Mouse (Mus musculus): ENCODE data around the gene Rer1. TPM values are rescaled to one million over a fixed set of nuclear protein-coding genes. Genes with fewer than 3 reads are reported as not detected.

Rer1 gene
- polyA plus RNA-seq, 1 experiment: 97.9 TPM

- Histone ChIP-seq H3K4me1 (ENCODE audit: control insufficient read depth, insufficient read depth, low read length) (no peaks in the 10 kb centered on the region), H3K4me3 (ENCODE audit: insufficient read depth, low read length) (no peak overlapping the region), H3K27ac (ENCODE audit: insufficient read depth, low read depth, low read length) (no peak overlapping the region)
- TF ChIP-seq POLR2A (IDR thresholded peaks at IDR 0.05; ENCODE audit: borderline replicate concordance, low read depth, low read length): no peak
- TF ChIP-seq CTCF (IDR thresholded peaks at IDR 0.05; ENCODE audit: low read depth, low read length): no peak
Measured at GRCm38 (mm10) chr4:155040197-155040596, 46.0 kb downstream of the Rer1 start.

- Histone ChIP-seq H3K4me3 (ENCODE audit: insufficient read depth, low read length) (no peak overlapping the region), H3K27ac (ENCODE audit: insufficient read depth, low read depth, low read length) (no peak overlapping the region), H3K4me1 (ENCODE audit: control insufficient read depth, insufficient read depth, low read length) (no peaks in the 10 kb centered on the region)
- TF ChIP-seq CTCF (IDR thresholded peaks at IDR 0.05; ENCODE audit: low read depth, low read length) (no peak), POLR2A (IDR thresholded peaks at IDR 0.05; ENCODE audit: borderline replicate concordance, low read depth, low read length) (no peak)
Measured at GRCm38 (mm10) chr4:155034787-155035186, 51.4 kb downstream of the Rer1 start.

GRCm38 (mm10) chr4:155034202-155034601 lies 52.0 kb downstream of the Rer1 start:
- H3K27ac ChIP-seq (ENCODE audit: insufficient read depth, low read depth, low read length): no peak overlapping the region
- no peak for TF ChIP-seq CTCF (IDR thresholded peaks at IDR 0.05; ENCODE audit: low read depth, low read length)
- TF ChIP-seq POLR2A (IDR thresholded peaks at IDR 0.05; ENCODE audit: borderline replicate concordance, low read depth, low read length): no peak

GRCm38 (mm10) chr4:155033115-155033514 lies 53.1 kb downstream of the Rer1 start:
- no peaks in the 10 kb centered on the region for H3K4me1 ChIP-seq (ENCODE audit: control insufficient read depth, insufficient read depth, low read length)
- H3K27ac ChIP-seq (ENCODE audit: insufficient read depth, low read depth, low read length): no peak overlapping the region
- TF ChIP-seq POLR2A (IDR thresholded peaks at IDR 0.05; ENCODE audit: borderline replicate concordance, low read depth, low read length) (no peak), CTCF (IDR thresholded peaks at IDR 0.05; ENCODE audit: low read depth, low read length) (no peak)
- no peak overlapping the region for H3K4me3 ChIP-seq (ENCODE audit: insufficient read depth, low read length)

More at GRCm38 (mm10) chr4:155034202-155034601, 52.0 kb downstream of the Rer1 start:
- Histone ChIP-seq H3K4me3 (ENCODE audit: insufficient read depth, low read length) (no peak overlapping the region), H3K4me1 (ENCODE audit: control insufficient read depth, insufficient read depth, low read length) (no peaks in the 10 kb centered on the region)

GRCm38 (mm10) chr4:155024170-155025010 lies 61.8 kb downstream of the Rer1 start:
- Histone ChIP-seq H3K4me1 (ENCODE audit: control insufficient read depth, insufficient read depth, low read length) (no peaks in the 10 kb centered on the region), H3K27ac (ENCODE audit: insufficient read depth, low read depth, low read length) (no peak overlapping the region), H3K4me3 (ENCODE audit: insufficient read depth, low read length) (no peak overlapping the region)
- TF ChIP-seq CTCF (IDR thresholded peaks at IDR 0.05; ENCODE audit: low read depth, low read length): no peak
- TF ChIP-seq POLR2A (IDR thresholded peaks at IDR 0.05; ENCODE audit: borderline replicate concordance, low read depth, low read length): no peak

Other genes starting within 250 kb of the Rer1 start
- gene Ttc34, start 248.9 kb downstream of the Rer1 start, polyA plus RNA-seq (2012; ENCODE audit: insufficient read depth, insufficient read length, missing spikeins): not detected in 2 replicates
- not detected in 2 replicates for gene Mmel1, start 216.8 kb downstream of the Rer1 start, polyA plus RNA-seq (2012; ENCODE audit: insufficient read depth, insufficient read length, missing spikeins)
- 34.3 and 38.2 TPM in 2 replicates for gene Fam213b, start 187.2 kb downstream of the Rer1 start, polyA plus RNA-seq (2012; ENCODE audit: insufficient read depth, insufficient read length, missing spikeins)
- gene Tnfrsf14, start 157.8 kb downstream of the Rer1 start, polyA plus RNA-seq (2012; ENCODE audit: insufficient read depth, insufficient read length, missing spikeins): 117 and 135 TPM in 2 replicates
- gene Hes5, start 125.5 kb downstream of the Rer1 start, polyA plus RNA-seq (2012; ENCODE audit: insufficient read depth, insufficient read length, missing spikeins): not detected in 2 replicates
- gene Pank4, start 122.3 kb downstream of the Rer1 start, polyA plus RNA-seq (2012; ENCODE audit: insufficient read depth, insufficient read length, missing spikeins): 20.2 and 24.1 TPM in 2 replicates
- not detected in 2 replicates for gene Plch2, start 29.6 kb downstream of the Rer1 start, polyA plus RNA-seq (2012; ENCODE audit: insufficient read depth, insufficient read length, missing spikeins)
- 6.1 and 6.5 TPM in 2 replicates for gene Pex10, start 19.4 kb downstream of the Rer1 start, polyA plus RNA-seq (2012; ENCODE audit: insufficient read depth, insufficient read length, missing spikeins)
- gene Morn1, start 195 bp upstream of the Rer1 start, polyA plus RNA-seq (2012; ENCODE audit: insufficient read depth, insufficient read length, missing spikeins): 2.5 and 4.5 TPM in 2 replicates
- 61.1 and 63.9 TPM in 2 replicates for gene Ski, start 136.2 kb upstream of the Rer1 start, polyA plus RNA-seq (2012; ENCODE audit: insufficient read depth, insufficient read length, missing spikeins)
- gene Faap20, start 163.4 kb upstream of the Rer1 start, polyA plus RNA-seq (2012; ENCODE audit: insufficient read depth, insufficient read length, missing spikeins): 27.9 and 28.1 TPM in 2 replicates

Data from bone marrow macrophage, adult 2 months (primary cell).